Mouse (Mus musculus) adrenal gland, adult 18-20 months (tissue): ENCODE data around the gene Bcorl1. TPM values are rescaled to one million over a fixed set of nuclear protein-coding genes. Genes with fewer than 3 reads are reported as not detected.

Source experiments
- DNase-seq, 2 experiments: peaks; one replicate each; pipeline ENCODE4 v3.0.0; 2021 to 2022; ENCODE audit warnings: low spot score in 2 of 2
- total RNA-seq, 2 experiments: library from RNA; stranded (reverse); gene quantifications; 1 replicate in 1 of 2; 2 replicates in 1 of 2; pipeline ENCODE4 v1.2.3; 2021

Gene Bcorl1
- total RNA-seq, 2 experiments from 2014 or later = 8.0 to 9.1 TPM

- no peak for DNase-seq
These were observed 97.9 kb downstream of the Bcorl1 start for GRCm38 (mm10) chrX:48439036-48439435.

- DNase-seq = no peak
These were observed 100.4 kb downstream of the Bcorl1 start for GRCm38 (mm10) chrX:48441548-48441947.

- DNase-seq = no peak
These were observed 100.8 kb downstream of the Bcorl1 start for GRCm38 (mm10) chrX:48441954-48442353.

- DNase-seq = no peak
These were observed 103.5 kb downstream of the Bcorl1 start for GRCm38 (mm10) chrX:48444677-48445076.

- no peak for DNase-seq
These were observed 108.5 kb downstream of the Bcorl1 start for GRCm38 (mm10) chrX:48449646-48450045.

GRCm38 (mm10) chrX:48452231-48452890 lies 111.2 kb downstream of the Bcorl1 start:
- DNase-seq = no peak

- no peak for DNase-seq
These were observed 111.9 kb downstream of the Bcorl1 start for GRCm38 (mm10) chrX:48452931-48453673.

GRCm38 (mm10) chrX:48453736-48454494 lies 112.8 kb downstream of the Bcorl1 start:
- peak; percentile 59 to 68 for DNase-seq

GRCm38 (mm10) chrX:48454495-48454878 lies 113.3 kb downstream of the Bcorl1 start:
- DNase-seq = no peak

- no peak for DNase-seq
These were observed 113.9 kb downstream of the Bcorl1 start for GRCm38 (mm10) chrX:48455018-48455417.

- DNase-seq = no peak
These were observed 115.8 kb downstream of the Bcorl1 start for GRCm38 (mm10) chrX:48456956-48457355.

Other genes with a start within 250 kb of the Bcorl1 start
- 1 to 10 TPM; 1.4 to 3.7 TPM for gene Xpnpep2, start 232.6 kb upstream of the Bcorl1 start, total RNA-seq
- 1 to 10 TPM; 1.5 to 2.2 TPM for gene Sash3, start 194.9 kb upstream of the Bcorl1 start, total RNA-seq
- 10 to 100 TPM; 17.4 to 18.9 TPM for gene Zdhhc9, start 132.5 kb upstream of the Bcorl1 start, total RNA-seq
- gene Utp14a, start 84.5 kb upstream of the Bcorl1 start, total RNA-seq = 10 to 100 TPM; 17.6 to 18.3 TPM
- 10 to 100 TPM in 1 of 2 experiments, 1 to 10 TPM in 1; 9.9 to 14.6 TPM for gene Elf4, start 121.8 kb downstream of the Bcorl1 start, total RNA-seq
- 100 to 1,000 TPM; 142 to 233 TPM for gene Aifm1, start 172.2 kb downstream of the Bcorl1 start, total RNA-seq
- gene Rab33a, start 177.9 kb downstream of the Bcorl1 start, total RNA-seq = 10 to 100 TPM in 1 of 2 experiments, 1 to 10 TPM in 1; 8.2 to 47.1 TPM